Mouse (Mus musculus) cortical plate, adult 2 months (tissue): ENCODE data around the gene Dusp23. TPM values are rescaled to one million over a fixed set of nuclear protein-coding genes. Genes with fewer than 3 reads are reported as not detected.

Experiments used
- H3K27ac ChIP-seq: fragments of 200-500 bp; 2 replicates; pipeline ENCODE4 v1.5.1; 2012; ENCODE audit warnings: low read length, control low read depth, inconsistent platforms; ENCODE audit not compliant: insufficient read depth
- H3K4me1 ChIP-seq: fragments of 200-500 bp; 2 replicates; pipeline ENCODE4 v1.6.1; 2011; ENCODE audit warnings: low read length; ENCODE audit not compliant: control insufficient read depth, insufficient read depth
- H3K4me3 ChIP-seq: fragments of 200-500 bp; 2 replicates; pipeline ENCODE4 v1.5.1; 2011; ENCODE audit warnings: mild to moderate bottlenecking, low read length, control low read depth; ENCODE audit not compliant: insufficient read depth
- CTCF ChIP-seq: fragments of 200-500 bp; IDR thresholded peaks from 2 replicates; pipeline ENCODE4 v1.5.1; 2011; ENCODE audit warnings: mild to moderate bottlenecking, control low read depth, low read length; ENCODE audit not compliant: insufficient read depth; ENCODE audit errors: extremely low read depth
- POLR2A ChIP-seq: fragments of 200-500 bp; IDR thresholded peaks from 2 replicates; pipeline ENCODE4 v1.6.1; 2011; ENCODE audit warnings: mild to moderate bottlenecking, low read length, control low read depth; ENCODE audit not compliant: insufficient read depth; ENCODE audit errors: extremely low read depth
- polyA plus RNA-seq: library from polyadenylated mRNA; depleted of rRNA; stranded (reverse); fragments of >200 nt; gene quantifications from 2 replicates; pipeline ENCODE4 v1.2.3, GENCODE M21; 2012; rRNA removed

Gene Dusp23
- polyA plus RNA-seq: 11.6 and 12.0 TPM in 2 replicates

DNA sequence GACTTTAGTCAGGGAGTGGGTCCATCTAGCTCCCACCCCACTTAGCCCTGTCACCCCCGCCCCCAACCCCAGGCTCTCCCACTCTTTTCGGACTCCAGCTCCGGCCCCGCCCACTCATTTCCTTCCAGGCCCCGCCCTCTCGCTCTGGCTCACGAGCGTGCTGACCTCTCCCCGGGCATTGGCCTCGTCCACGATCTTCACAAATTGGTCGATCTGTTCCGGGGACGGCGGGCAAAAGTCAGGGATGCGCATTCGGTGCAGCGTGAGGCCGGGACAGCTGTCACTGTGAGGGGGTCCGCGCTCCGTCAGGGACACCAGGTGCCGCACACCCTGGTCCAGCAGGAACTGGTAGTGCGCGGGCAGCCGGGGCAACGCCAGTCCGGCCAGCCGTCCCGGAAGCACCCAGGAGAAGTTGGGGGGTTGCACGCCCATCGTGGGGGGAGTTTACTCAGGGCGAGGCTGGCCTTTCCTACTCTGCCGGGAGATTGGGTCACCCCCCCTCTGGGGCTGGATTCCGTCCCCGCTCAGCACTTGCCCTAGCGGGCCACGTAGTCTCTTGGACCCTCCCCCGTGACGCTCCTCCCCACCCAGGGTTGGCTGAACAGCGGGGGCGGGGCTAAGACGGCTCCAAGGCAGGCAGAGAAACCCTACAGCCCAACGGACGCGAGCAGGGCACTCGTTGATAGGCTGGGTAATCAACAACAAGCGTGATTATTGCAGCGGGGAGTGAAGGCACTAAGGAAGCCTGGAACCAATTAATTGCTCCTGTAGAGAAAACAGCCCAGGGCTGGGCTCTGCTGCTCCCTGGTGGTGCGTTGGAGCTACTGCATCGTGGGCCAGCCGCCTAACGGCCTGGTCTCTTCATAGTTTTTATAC lies at the start of gene Dusp23:
TSS of gene Dusp23 (minus strand) at position 512 of the 876 bp plus-strand sequence.
- TF ChIP-seq CTCF (peak; percentile 81), POLR2A (peak; percentile 62; the same call in 1 of the 2 replicates)
- Histone ChIP-seq H3K4me3 (peak within 1 kb of the TSS; percentile 76), H3K4me1 (no peaks in the 10 kb centered on the region), H3K27ac (peak within 1 kb of the TSS; percentile 86)

DNA sequence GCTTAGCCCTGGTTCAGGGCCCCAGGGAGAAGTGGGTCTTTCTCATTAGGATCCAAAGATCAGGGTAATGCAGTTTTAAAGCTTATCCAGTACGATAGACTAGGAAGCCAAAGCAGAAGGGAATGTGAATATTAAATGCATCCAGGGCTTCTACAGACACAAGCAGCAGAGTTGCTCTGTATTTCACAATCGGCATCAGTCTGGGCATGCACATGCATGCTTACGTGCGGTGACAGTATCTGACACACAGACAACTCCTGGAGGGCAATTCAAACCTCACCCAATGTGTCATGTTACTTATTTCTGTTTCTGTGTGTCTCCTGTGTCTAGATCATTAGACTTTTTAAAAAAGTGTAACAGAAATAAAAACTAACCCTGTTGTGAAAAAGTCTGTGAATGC lies 48.0 kb upstream of the Dusp23 start:
- no peak for TF ChIP-seq CTCF
- no peak for TF ChIP-seq POLR2A
- H3K4me1 ChIP-seq: no peaks in the 10 kb centered on the region
- H3K4me3 ChIP-seq: no peak overlapping the region
- H3K27ac ChIP-seq: no peak overlapping the region

DNA sequence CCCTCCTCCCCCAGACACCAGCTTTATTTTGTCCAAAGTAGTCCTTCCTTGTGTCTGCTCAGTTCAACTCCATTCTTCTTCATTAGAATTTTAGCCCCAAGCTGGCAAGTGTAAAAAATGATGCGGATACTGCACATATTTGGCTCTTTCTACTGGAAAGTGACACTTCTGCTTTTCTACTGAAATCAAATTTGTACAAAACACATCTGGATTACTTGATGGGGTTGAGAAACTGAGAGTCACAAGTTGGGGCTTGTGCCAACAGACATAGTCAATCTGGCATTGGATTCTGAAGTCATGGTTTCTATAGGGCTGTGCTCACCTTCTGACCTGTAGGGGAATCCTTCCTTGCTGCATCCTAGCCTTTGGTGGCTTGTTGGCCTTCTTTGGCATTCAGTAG lies 38.0 kb upstream of the Dusp23 start:
- TF ChIP-seq POLR2A: no peak
- TF ChIP-seq CTCF: no peak
- Histone ChIP-seq H3K4me3 (no peak overlapping the region), H3K27ac (no peak overlapping the region), H3K4me1 (no peaks in the 10 kb centered on the region; the same call in 1 of the 2 replicates)

DNA sequence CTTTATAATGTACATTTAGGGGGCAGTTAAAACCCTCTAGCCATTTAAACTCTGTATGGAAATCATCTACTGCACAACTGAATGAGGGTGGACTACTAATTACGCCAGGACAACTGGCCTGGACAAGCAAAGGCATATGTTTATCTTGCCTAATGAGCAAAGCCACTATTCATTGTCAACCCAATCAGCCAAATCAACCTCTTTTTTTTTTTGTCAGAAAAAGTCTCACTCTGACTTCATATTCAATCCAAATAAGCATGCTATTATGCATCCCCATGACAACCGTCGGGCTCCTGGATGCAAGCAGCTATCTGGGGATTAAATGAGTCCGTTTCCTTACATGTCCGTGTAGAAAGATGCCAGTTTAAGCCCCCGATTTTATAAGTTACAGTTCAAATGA lies 34.8 kb upstream of the Dusp23 start:
- TF ChIP-seq POLR2A: no peak
- TF ChIP-seq CTCF: no peak
- Histone ChIP-seq H3K27ac (no peak overlapping the region), H3K4me3 (no peak overlapping the region), H3K4me1 (no peaks in the 10 kb centered on the region; the same call in 1 of the 2 replicates)

DNA sequence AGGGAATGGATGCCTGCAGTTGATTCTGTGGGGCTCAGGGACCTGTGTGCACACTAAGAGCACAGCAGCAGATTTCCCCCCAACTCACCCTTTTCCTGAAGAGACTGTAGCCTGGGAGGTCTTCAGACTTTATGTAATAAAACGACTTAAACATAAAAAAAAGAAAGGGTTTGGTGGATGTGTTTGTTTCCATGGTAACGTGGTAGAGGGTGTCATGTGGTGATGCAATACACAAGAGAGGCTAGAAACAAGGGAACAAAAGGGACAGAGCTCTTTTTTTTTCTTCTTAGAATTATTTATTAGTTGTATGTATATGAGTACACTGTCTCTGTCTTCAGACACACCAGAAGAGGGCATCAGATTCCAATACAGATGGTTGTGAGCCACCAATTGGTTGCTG lies 32.7 kb upstream of the Dusp23 start:
- Histone ChIP-seq H3K27ac (no peak overlapping the region), H3K4me3 (no peak overlapping the region), H3K4me1 (no peaks in the 10 kb centered on the region; the same call in 1 of the 2 replicates)
- TF ChIP-seq POLR2A (no peak), CTCF (no peak)

DNA sequence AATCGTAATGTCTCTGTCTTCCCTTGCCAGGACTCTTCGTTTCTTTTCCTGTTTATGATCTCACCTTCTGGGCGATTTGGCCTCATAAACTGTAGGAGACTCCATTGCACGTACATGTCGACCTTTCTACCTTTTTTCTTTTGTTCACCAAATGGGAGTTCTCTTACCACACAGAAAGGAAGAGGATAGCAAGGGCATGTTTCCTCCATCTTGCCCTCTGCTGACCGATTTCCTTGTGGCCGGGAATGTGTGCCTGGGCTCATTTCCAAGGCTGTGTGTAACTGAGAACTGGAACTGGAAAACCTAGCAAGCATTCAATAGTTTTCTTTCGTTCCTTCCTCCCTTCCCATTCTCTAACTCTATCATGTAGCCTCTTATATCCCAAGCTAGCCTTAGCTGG lies 26.9 kb upstream of the Dusp23 start:
- no peaks in the 10 kb centered on the region for H3K4me1 ChIP-seq
- H3K27ac ChIP-seq: no peak overlapping the region
- no peak overlapping the region for H3K4me3 ChIP-seq
- TF ChIP-seq CTCF (no peak), POLR2A (no peak)

DNA sequence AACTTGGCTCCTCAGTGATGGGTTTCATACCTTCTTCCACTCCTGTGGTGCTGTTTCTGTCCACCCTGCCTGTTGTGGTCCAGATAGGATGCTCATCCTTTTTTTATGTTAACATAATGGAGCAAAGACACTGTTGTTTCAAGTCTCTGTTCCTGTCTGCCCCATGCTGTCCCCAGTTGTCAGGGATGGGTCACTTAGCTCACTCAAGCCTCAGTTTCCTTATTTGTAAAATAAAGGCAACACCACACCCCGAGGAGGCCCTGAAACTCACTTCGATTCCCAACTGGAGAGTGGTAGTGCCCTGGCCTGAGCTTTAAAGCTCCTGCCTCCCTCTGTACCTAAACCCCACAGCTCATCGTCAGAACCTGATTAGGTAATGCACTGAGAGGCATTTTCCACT lies 24.5 kb upstream of the Dusp23 start:
- TF ChIP-seq CTCF: no peak
- TF ChIP-seq POLR2A: no peak
- no peak overlapping the region for H3K27ac ChIP-seq
- H3K4me3 ChIP-seq: no peak overlapping the region
- no peaks in the 10 kb centered on the region for H3K4me1 ChIP-seq

DNA sequence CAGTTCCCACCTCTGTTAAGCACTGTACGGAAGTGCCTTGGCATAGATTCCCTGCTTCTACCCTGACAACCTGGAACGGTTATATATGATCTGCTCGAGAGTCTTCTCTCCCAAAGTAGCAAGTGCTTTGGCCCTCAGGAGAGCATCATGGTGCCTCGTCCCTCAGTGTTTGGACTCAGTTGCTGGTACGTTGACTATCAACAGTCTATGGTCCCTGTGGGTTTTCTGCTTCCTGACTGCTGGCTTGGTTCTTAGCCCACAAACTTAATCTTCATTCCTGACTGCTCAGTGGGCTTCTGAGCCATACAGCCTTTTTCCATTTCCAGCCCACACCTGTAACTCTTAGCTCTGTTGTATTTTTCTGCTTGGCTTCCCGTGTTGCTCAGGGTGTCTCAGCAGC lies 21.1 kb upstream of the Dusp23 start:
- H3K4me3 ChIP-seq: no peak overlapping the region
- no peak overlapping the region for H3K27ac ChIP-seq
- H3K4me1 ChIP-seq: no peaks in the 10 kb centered on the region
- TF ChIP-seq CTCF (no peak), POLR2A (no peak)

DNA sequence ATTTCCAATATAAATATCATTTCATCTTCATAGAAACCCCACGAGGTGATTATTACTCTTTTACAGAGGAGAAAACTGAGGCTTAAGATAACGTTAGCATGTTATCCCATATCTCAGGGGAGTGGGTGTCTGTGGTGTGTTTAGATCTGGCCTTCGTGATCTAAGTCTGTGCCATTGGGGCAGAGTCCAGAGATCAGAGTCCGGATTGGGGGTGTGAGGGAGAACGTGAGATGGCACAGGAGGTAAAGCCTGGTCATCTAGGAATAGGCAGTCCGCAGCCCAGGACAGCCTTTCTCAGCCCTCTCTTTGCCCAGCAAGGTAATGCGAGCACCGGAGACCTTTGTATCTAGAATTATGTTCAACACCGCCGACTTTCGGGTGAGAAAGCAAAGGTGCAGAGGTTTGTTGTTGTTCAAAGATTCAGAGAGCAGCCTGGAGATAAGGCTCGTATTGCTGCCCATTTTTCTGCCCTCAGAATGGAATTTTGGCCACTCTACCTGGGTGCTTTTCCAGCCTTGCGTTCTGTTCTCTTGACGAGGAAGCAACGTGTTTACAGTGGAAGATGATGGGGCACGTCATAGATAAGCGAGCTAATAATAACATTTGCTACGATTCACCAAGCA lies 19.4 kb upstream of the Dusp23 start:
- H3K4me1 ChIP-seq: no peaks in the 10 kb centered on the region
- TF ChIP-seq CTCF (no peak), POLR2A (no peak)
- H3K27ac ChIP-seq: no peak overlapping the region
- no peak overlapping the region for H3K4me3 ChIP-seq
